Mouse (Mus musculus) right cerebral cortex, postnatal 14 days (tissue): Measurements from ENCODE around the gene Cmss1.

Source experiments
- DNase-seq: peaks from one replicate; pipeline ENCODE4 v3.0.0; 2022

The Cmss1 gene

GRCm38 (mm10) chr16:57469869-57470268 is 136.8 kb downstream of the Cmss1 start:
- DNase-seq: no peak

GRCm38 (mm10) chr16:57469301-57469700 is 137.4 kb downstream of the Cmss1 start:
- no peak for DNase-seq

- DNase-seq: no peak
Measured at GRCm38 (mm10) chr16:57465386-57465913, 141.2 kb downstream of the Cmss1 start.

GRCm38 (mm10) chr16:57456003-57456402 is 150.7 kb downstream of the Cmss1 start:
- no peak for DNase-seq

GRCm38 (mm10) chr16:57455573-57455972 is 151.1 kb downstream of the Cmss1 start:
- DNase-seq: no peak

- DNase-seq: no peak
Measured at GRCm38 (mm10) chr16:57454106-57454763, 152.4 kb downstream of the Cmss1 start.

- no peak for DNase-seq
Measured at GRCm38 (mm10) chr16:57453009-57453408, 153.7 kb downstream of the Cmss1 start.

GRCm38 (mm10) chr16:57445096-57446094 is 161.3 kb downstream of the Cmss1 start:
- no peak for DNase-seq

GRCm38 (mm10) chr16:57440706-57441437 is 165.8 kb downstream of the Cmss1 start:
- DNase-seq: no peak

GRCm38 (mm10) chr16:57439206-57439605 is 167.5 kb downstream of the Cmss1 start:
- no peak for DNase-seq

- DNase-seq: no peak
Measured at GRCm38 (mm10) chr16:57438288-57438685, 168.4 kb downstream of the Cmss1 start.

- DNase-seq: no peak
Measured at GRCm38 (mm10) chr16:57437523-57438287, 169.0 kb downstream of the Cmss1 start.

GRCm38 (mm10) chr16:57434640-57435039 is 172.0 kb downstream of the Cmss1 start:
- DNase-seq: no peak

GRCm38 (mm10) chr16:57433671-57434070 is 173.0 kb downstream of the Cmss1 start:
- no peak for DNase-seq

- no peak for DNase-seq
Measured at GRCm38 (mm10) chr16:57433173-57433572, 173.5 kb downstream of the Cmss1 start.

- DNase-seq: no peak
Measured at GRCm38 (mm10) chr16:57431294-57431693, 175.4 kb downstream of the Cmss1 start.

- DNase-seq: no peak
Measured at GRCm38 (mm10) chr16:57428977-57429376, 177.7 kb downstream of the Cmss1 start.

- DNase-seq: no peak
Measured at GRCm38 (mm10) chr16:57427516-57428285, 179.0 kb downstream of the Cmss1 start.

- no peak for DNase-seq
Measured at GRCm38 (mm10) chr16:57426680-57427079, 180.0 kb downstream of the Cmss1 start.

- no peak for DNase-seq
Measured at GRCm38 (mm10) chr16:57423001-57423800, 183.5 kb downstream of the Cmss1 start.
